In genomic region chr3:121697169-121697568, GRCm38 (mm10) we compare ENCODE assay signal across 21 mouse cellular contexts. TPM values are rescaled to one million over a fixed set of nuclear protein-coding genes. Genes with fewer than 3 reads are reported as not detected.
DNase-seq lines count a peak whose midpoint lies in the region; ATAC-seq and TF ChIP-seq lines count a peak whose summit lies in the region.
"Had no signal": no experiment of that assay in that cellular context is flagged by ENCODE, and none has a peak within 500 bp of the region (broad histone marks: within the 10 kb centered on the region; RNA-seq: fewer than 3 reads in every experiment).

No protein-coding gene starts in this region.

- TF ChIP-seq CTCF in embryonic fibroblast, embryonic 13.5 days (IDR thresholded peaks at IDR 0.05; ENCODE audit: borderline replicate concordance, insufficient read depth, low read length), result no peak
- TF ChIP-seq CTCF in lung, adult 2 months (IDR thresholded peaks at IDR 0.05; ENCODE audit: insufficient read depth, low read length), result no peak

- H3K36me3 ChIP-seq in midbrain, embryonic 11.5 days (ENCODE audit: control insufficient read depth, insufficient read depth, low read length), result no peaks in the 10 kb centered on the region
- H3K36me3 ChIP-seq in midbrain, embryonic 13.5 days, result no peaks in the 10 kb centered on the region
- H3K36me3 ChIP-seq: neural tube, embryonic 12.5 days; stomach, embryonic 15.5 days had no signal

- DNase-seq in midbrain, embryonic 11.5 days (ENCODE audit: low spot score, missing footprints), result peak; percentile 68
- DNase-seq in lung, adult 2 months, result peak; percentile 23
- no peak for DNase-seq in thymus, adult 18-20 months
- no peak for DNase-seq in T-cell, adult 2 months (ENCODE audit: low spot score)
- DNase-seq in left cerebral cortex, postnatal 25 days (ENCODE audit: low spot score in 2 of 2), result no peak
- DNase-seq: cerebellum, adult 11 months; embryo, embryonic 11 days; kidney, adult 9 months; liver; thymus, postnatal 36 days had no signal

- ATAC-seq in midbrain, embryonic 11.5 days (ENCODE audit: low FRiP score), result no peak
- ATAC-seq in midbrain, embryonic 13.5 days, result no peak
- ATAC-seq: hindbrain, postnatal 0 days; midbrain, embryonic 16.5 days had no signal

- no peak overlapping the region for H3K4me2 ChIP-seq in midbrain, embryonic 11.5 days
- no peak overlapping the region for H3K4me2 ChIP-seq in midbrain, embryonic 13.5 days (replicated peaks)
- H3K4me2 ChIP-seq: neural tube, embryonic 12.5 days; stomach, embryonic 15.5 days had no signal

- no peaks in the 10 kb centered on the region for H3K9me3 ChIP-seq in midbrain, embryonic 11.5 days (ENCODE audit: control insufficient read depth, low read length)
- H3K9me3 ChIP-seq in midbrain, embryonic 13.5 days, result no peaks in the 10 kb centered on the region
- H3K9me3 ChIP-seq: neural tube, embryonic 12.5 days; stomach, embryonic 15.5 days had no signal

- H3K9ac ChIP-seq in midbrain, embryonic 11.5 days (ENCODE audit: low read length), result no peak overlapping the region
- no peak overlapping the region for H3K9ac ChIP-seq in midbrain, embryonic 13.5 days (replicated peaks)
- H3K9ac ChIP-seq: neural tube, embryonic 12.5 days; stomach, embryonic 15.5 days had no signal

- H3K27me3 ChIP-seq in midbrain, embryonic 11.5 days (ENCODE audit: control insufficient read depth, insufficient read depth, low read length), result no peaks in the 10 kb centered on the region
- H3K27me3 ChIP-seq in midbrain, embryonic 13.5 days, result no peaks in the 10 kb centered on the region
- H3K27me3 ChIP-seq: neural tube, embryonic 12.5 days; stomach, embryonic 15.5 days had no signal

- WGBS in midbrain, embryonic 11.5 days, result 90% methylated on average over 7 of the region's 7 CpGs
- 91% methylated on average over 7 of the region's 7 CpGs for WGBS in midbrain, embryonic 13.5 days
- WGBS in lung, adult 2 months, result 63% methylated on average over 7 of the region's 7 CpGs

- H3K4me1 ChIP-seq in midbrain, embryonic 11.5 days (ENCODE audit: control insufficient read depth, insufficient read depth, low read length), result peaks cover 17% of the 10 kb centered on the region
- peaks cover 31% of the 10 kb centered on the region for H3K4me1 ChIP-seq in midbrain, embryonic 13.5 days (replicated peaks)
- peaks cover 11% of the 10 kb centered on the region for H3K4me1 ChIP-seq in embryonic fibroblast, embryonic 13.5 days (ENCODE audit: control insufficient read depth, insufficient read depth, low read length)
- H3K4me1 ChIP-seq in lung, adult 2 months (ENCODE audit: control insufficient read depth, insufficient read depth, low read length), result peaks cover 3% of the 10 kb centered on the region; the same call in 1 of the 2 replicates

- H3K4me3 ChIP-seq in midbrain, embryonic 11.5 days (ENCODE audit: low read depth, low read length), result no peak overlapping the region
- H3K4me3 ChIP-seq in midbrain, embryonic 13.5 days (replicated peaks), result no peak overlapping the region
- H3K4me3 ChIP-seq in embryonic fibroblast, embryonic 13.5 days (ENCODE audit: insufficient read depth, low read length), result no peak overlapping the region
- no peak overlapping the region for H3K4me3 ChIP-seq in lung, adult 2 months (replicated peaks; ENCODE audit: extremely low read depth, low read depth, low read length)
- H3K4me3 ChIP-seq: neural tube, embryonic 12.5 days; stomach, embryonic 15.5 days had no signal

- intact Hi-C loops in left cerebral cortex, postnatal 25 days (cut with DNase I), result no loop called here

- TF ChIP-seq POLR2A in embryonic fibroblast, embryonic 13.5 days (IDR thresholded peaks at IDR 0.05; ENCODE audit: low read depth, low read length), result no peak
- TF ChIP-seq POLR2A in lung, adult 2 months (IDR thresholded peaks at IDR 0.05; ENCODE audit: borderline replicate concordance, extremely low read depth, low read depth, low read length), result no peak

- no peak overlapping the region for H3K27ac ChIP-seq in midbrain, embryonic 11.5 days (ENCODE audit: low read depth, low read length)
- H3K27ac ChIP-seq in midbrain, embryonic 13.5 days, result no peak overlapping the region
- 0 out of 2 replicates have a peak overlapping the region, but pooled peaks have one; percentile 1 for H3K27ac ChIP-seq in embryonic fibroblast, embryonic 13.5 days (ENCODE audit: insufficient read depth, low read length)
- H3K27ac ChIP-seq: hindbrain, postnatal 0 days; neural tube, embryonic 12.5 days; stomach, embryonic 15.5 days had no signal

RNA-seq across cellular contexts. Expression of gene F3, which starts 26.2 kb away (rescaled TPM):
- 4.2 and 4.8 TPM in 2 replicates for polyA plus RNA-seq in midbrain, embryonic 11.5 days (2014; fragmentation: Nextera tagmentation; extraction: Ambion mirVana)
- 5.0 and 5.5 TPM in 2 replicates for polyA plus RNA-seq in midbrain, embryonic 13.5 days (2015; fragmentation: Nextera tagmentation; extraction: Ambion mirVana)
- polyA plus RNA-seq in embryonic fibroblast, embryonic 13.5 days (2011; ENCODE audit: insufficient read length, low read depth, missing spikeins), result 168 and 276 TPM in 2 replicates
- polyA plus RNA-seq in lung, adult 2 months (2012; rRNA removed), result 35.4 and 42.7 TPM in 2 replicates
- 10 to 100 TPM; 42.7 to 45.5 TPM for total RNA-seq in left cerebral cortex, postnatal 25 days (2021)

RNA-seq across cellular contexts. Expression of gene 4930432M17Rik, which starts 26.6 kb away (rescaled TPM):
- polyA plus RNA-seq in midbrain, embryonic 11.5 days (2014; fragmentation: Nextera tagmentation; extraction: Ambion mirVana), result not detected in 2 replicates
- polyA plus RNA-seq in midbrain, embryonic 13.5 days (2015; fragmentation: Nextera tagmentation; extraction: Ambion mirVana), result not detected in 2 replicates
- polyA plus RNA-seq in embryonic fibroblast, embryonic 13.5 days (2011; ENCODE audit: insufficient read length, low read depth, missing spikeins), result not detected in 2 replicates
- polyA plus RNA-seq in lung, adult 2 months (2012; rRNA removed), result not detected in 2 replicates
- total RNA-seq in left cerebral cortex, postnatal 25 days (2021), result not detected
- total RNA-seq: adrenal gland, postnatal 4 days; hindbrain, postnatal 0 days; layer of hippocampus, adult 8-10 months; left cerebral cortex, postnatal 10 days had no signal
- polyA plus RNA-seq: forebrain, embryonic 11.5 days; heart, embryonic 16.5 days; hindbrain, postnatal 0 days; midbrain, embryonic 16.5 days; neural tube, embryonic 12.5 days; stomach, embryonic 15.5 days had no signal

Comparison
In these comparisons a context has a peak if more than half of its experiments do, and no peak if none do; other contexts are left out.
1. DNase-seq: peak in midbrain, embryonic 11.5 days (single experiment) and lung, adult 2 months (single experiment); none in thymus, adult 18-20 months (0 of 2), T-cell, adult 2 months (single experiment) and left cerebral cortex, postnatal 25 days (0 of 2).